ENCODE assay signal across 10 mouse cellular contexts in genomic region chr17:63492665-63493273, GRCm38 (mm10). TPM values are rescaled to one million over a fixed set of nuclear protein-coding genes. Genes with fewer than 3 reads are reported as not detected.
DNase-seq lines count a peak whose midpoint lies in the region; ATAC-seq and TF ChIP-seq lines count a peak whose summit lies in the region.
"Had no signal": no experiment of that assay in that cellular context is flagged by ENCODE, and none has a peak within 500 bp of the region (broad histone marks: within the 10 kb centered on the region; RNA-seq: fewer than 3 reads in every experiment).

No protein-coding gene starts in this region.

- H3K36me3 ChIP-seq in kidney, adult 2 months (ENCODE audit: control insufficient read depth, insufficient read depth, low read length) = no peaks in the 10 kb centered on the region

- DNase-seq in kidney, adult 2 months = peak; percentile 32
- DNase-seq in kidney, adult 9 months = no peak
- peak; percentile 35 for DNase-seq in lung, postnatal 36 days
- DNase-seq in cerebellum, postnatal 4 days (ENCODE audit: low spot score in 2 of 2) = no peak
- DNase-seq in urinary bladder, adult 2 months (ENCODE audit: low spot score) = no peak
- DNase-seq in testis, postnatal 14 days (ENCODE audit: low spot score) = no peak

- H3K27ac ChIP-seq in kidney, adult 2 months (ENCODE audit: insufficient read depth, low read depth, low read length) = peak overlapping the region; percentile 84
- H3K27ac ChIP-seq in brown adipose tissue, adult 24 weeks (replicated peaks; ENCODE audit: low read depth, low read length) = peak overlapping the region; percentile 32
- H3K27ac ChIP-seq: macrophage had no signal

- H3K4me3 ChIP-seq in kidney, adult 2 months (ENCODE audit: insufficient read depth, low read depth, low read length) = peak overlapping the region; percentile 16
- H3K4me3 ChIP-seq in brown adipose tissue, adult 24 weeks (ENCODE audit: insufficient read depth, low read depth, low read length) = peak overlapping the region; percentile 40

- TF ChIP-seq CTCF in kidney, adult 2 months (conservative IDR thresholded peaks at IDR 0.05; ENCODE audit: insufficient read depth, insufficient read length, low read depth, low read length) = no peak

- TF ChIP-seq POLR2A in kidney, adult 2 months (IDR thresholded peaks at IDR 0.05; ENCODE audit: low read depth, low read length) = no peak

- 57% methylated on average over 8 of the region's 8 CpGs for WGBS in kidney, adult 2 months

- ATAC-seq in hematopoietic stem cell, adult 5-6 weeks (replicated peaks in 1 of 2; ENCODE audit: insufficient read depth in 1 of 2, low FRiP score in 2 of 2, low TSS enrichment in 1 of 2, low read depth in 1 of 2, poor library complexity in 2 of 2, severe bottlenecking in 2 of 2) = peak; percentile 30 to 59; a peak in 2 of 4 replicates
- ATAC-seq: Patski had no signal

- H3K27me3 ChIP-seq in kidney, adult 2 months (replicated peaks; ENCODE audit: control insufficient read depth, insufficient read depth, low read length) = no peaks in the 10 kb centered on the region
- H3K27me3 ChIP-seq: Patski had no signal

- peaks cover 50% of the 10 kb centered on the region for H3K4me1 ChIP-seq in kidney, adult 2 months (ENCODE audit: control insufficient read depth, insufficient read depth, low read length)
- peaks cover 19% of the 10 kb centered on the region for H3K4me1 ChIP-seq in brown adipose tissue, adult 24 weeks (ENCODE audit: control insufficient read depth, insufficient read depth, insufficient read length, low read length)

RNA-seq across cellular contexts. Expression of gene Fbxl17, which starts 7.0 kb away (rescaled TPM):
- 9.2 and 10.2 TPM in 2 replicates for polyA plus RNA-seq in kidney, adult 2 months (2012; rRNA removed)
- polyA plus RNA-seq in brown adipose tissue, adult 24 weeks (2012; ENCODE audit: insufficient read depth, insufficient read length, missing spikeins) = 9.7 and 11.4 TPM in 2 replicates
- total RNA-seq in hematopoietic stem cell, adult 5-6 weeks (2017) = 8.8 and 10.6 TPM in 2 replicates
- 11.8 and 14.0 TPM in 2 replicates for polyA plus RNA-seq in urinary bladder, adult 2 months (2012; rRNA removed)

Comparison
In these comparisons a context has a peak if more than half of its experiments do, and no peak if none do; other contexts are left out.
1. DNase-seq: peak in kidney, adult 2 months (single experiment) and lung, postnatal 36 days (single experiment); none in kidney, adult 9 months (single experiment), cerebellum, postnatal 4 days (0 of 2), urinary bladder, adult 2 months (single experiment) and testis, postnatal 14 days (single experiment).